Mouse (Mus musculus): ENCODE measurements around the gene Mrps27. TPM values are rescaled to one million over a fixed set of nuclear protein-coding genes. Genes with fewer than 3 reads are reported as not detected.

Mrps27 gene
- total and polyA plus RNA-seq, 3 experiments = 32.6 to 64.8 (median 46.8) TPM

DNA sequence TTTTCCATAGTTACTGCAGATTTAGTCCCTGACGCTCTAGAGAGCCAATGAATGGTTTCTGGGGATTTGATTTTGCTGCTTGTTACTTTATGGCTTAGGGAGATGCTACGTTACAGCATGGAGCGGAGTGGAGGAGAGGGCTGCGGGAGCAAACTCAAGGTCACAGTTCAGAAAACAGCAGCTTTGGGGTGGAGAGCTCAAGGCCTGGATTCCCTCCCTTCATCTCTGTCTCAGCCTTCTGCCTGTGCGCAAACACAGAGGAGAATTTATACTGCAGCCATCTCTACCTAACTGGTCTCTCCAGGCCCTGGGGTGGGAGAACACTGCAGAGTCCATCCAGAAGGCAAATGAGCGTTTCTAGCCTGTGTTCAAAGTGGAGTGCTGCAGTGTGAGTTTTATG is 10.5 kb downstream of the Mrps27 start:
- no peaks in the 10 kb centered on the region for H3K27me3 ChIP-seq (replicated peaks)
- H3K4me3 ChIP-seq (replicated peaks in 1 of 3; ENCODE audit: low read depth in 2 of 3, low read length in 2 of 3, poor library complexity in 1 of 3) = no peak overlapping the region
- TF ChIP-seq ZKSCAN1 (IDR thresholded peaks at IDR 0.05; ENCODE audit: borderline replicate concordance, low read depth, low read length) (no peak), JUN (IDR thresholded peaks at IDR 0.05; ENCODE audit: insufficient read depth, low read depth, low read length) (no peak), CHD1 (IDR thresholded peaks at IDR 0.05; ENCODE audit: low read depth, low read length) (no peak), E2F4 (IDR thresholded peaks at IDR 0.05; ENCODE audit: insufficient replicate concordance, low read depth, low read length) (no peak), NELFE (IDR thresholded peaks at IDR 0.05; ENCODE audit: low read depth, low read length) (no peak)
- peaks cover 22% of the 10 kb centered on the region for H3K79me2 ChIP-seq (replicated peaks; ENCODE audit: control insufficient read depth, extremely low read depth, insufficient read depth, poor library complexity, severe bottlenecking)
- no peak overlapping the region for H3K4me2 ChIP-seq (ENCODE audit: insufficient read depth, low read depth, poor library complexity, severe bottlenecking)
- no peak for DNase-seq (ENCODE audit: extremely low read depth)
- peaks cover 0 to 34% of the 10 kb centered on the region in 2 experiments; a peak in 2 of 4 replicates for H3K4me1 ChIP-seq (ENCODE audit: control insufficient read depth in 1 of 2, insufficient read depth in 2 of 2)
- in situ Hi-C loops (cut with MboI; ENCODE audit: low pct_ligation_motif_present, low pct_unique_long_range_greater_than_20kb, low sequenced_read_pairs) = no loop called here
- H3K27ac ChIP-seq (ENCODE audit: insufficient read depth, low read depth) = no peak overlapping the region
- H3K9me3 ChIP-seq (replicated peaks; ENCODE audit: low read length) = no peaks in the 10 kb centered on the region
- no peak overlapping the region for H3K9ac ChIP-seq (ENCODE audit: insufficient read depth, low read depth)
- dilution Hi-C loops (cut with MboI; ENCODE audit: extremely low pct_ligation_motif_present, extremely low pct_unique_long_range_greater_than_20kb, low sequenced_read_pairs) = no loop called here
- peaks cover 40 to 72% of the 10 kb centered on the region in 2 experiments for H3K36me3 ChIP-seq (replicated peaks in 1 of 2; ENCODE audit: control insufficient read depth in 1 of 2, insufficient read depth in 1 of 2, low read length in 1 of 2)

DNA sequence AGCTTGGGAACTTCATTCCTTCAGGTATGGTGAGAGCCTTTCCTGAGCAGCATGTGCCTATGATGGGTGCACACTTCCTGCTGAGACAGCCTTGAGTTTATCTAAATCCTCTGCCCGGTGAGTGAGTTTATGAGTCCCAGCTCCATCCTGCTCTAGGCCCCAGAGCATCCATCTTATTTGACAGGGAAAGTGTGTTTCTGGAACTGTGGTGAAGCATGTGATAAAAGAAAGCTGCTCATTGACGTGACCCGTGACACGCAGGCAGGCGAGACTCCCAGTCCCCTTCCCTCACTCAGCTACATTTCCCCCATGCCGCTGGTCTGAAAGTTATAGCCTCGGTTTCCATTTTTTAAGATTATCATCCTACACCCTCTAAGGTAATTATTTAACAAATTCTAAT is 11.3 kb downstream of the Mrps27 start:
- no peak for TF ChIP-seq ZNF384 (IDR thresholded peaks at IDR 0.05; ENCODE audit: low read depth, low read length)
- no peak for TF ChIP-seq IRF4 (IDR thresholded peaks at IDR 0.05; ENCODE audit: low read depth, low read length)
- no peak for TF ChIP-seq POLR2AphosphoS2 (IDR thresholded peaks at IDR 0.05; ENCODE audit: low read depth, low read length)
- no peak for TF ChIP-seq ZC3H11A (IDR thresholded peaks at IDR 0.05; ENCODE audit: low read depth, low read length)
- no peak for TF ChIP-seq MXI1 (IDR thresholded peaks at IDR 0.05; ENCODE audit: low read depth, low read length)
- no peak for TF ChIP-seq SMC3 (IDR thresholded peaks at IDR 0.05; ENCODE audit: low read depth, low read length)
- no peak for TF ChIP-seq BHLHE40 (IDR thresholded peaks at IDR 0.05; ENCODE audit: low read depth, low read length)
- TF ChIP-seq USF1 (IDR thresholded peaks at IDR 0.05; ENCODE audit: low read depth, low read length) = no peak
- TF ChIP-seq CHD1 (IDR thresholded peaks at IDR 0.05; ENCODE audit: low read depth, low read length) = no peak
- TF ChIP-seq HCFC1 (IDR thresholded peaks at IDR 0.05; ENCODE audit: low read depth, low read length) = no peak
- no peak for TF ChIP-seq ETS1 (conservative IDR thresholded peaks at IDR 0.05; ENCODE audit: low read depth, low read length)
- no peaks in the 10 kb centered on the region for H3K9me3 ChIP-seq (replicated peaks; ENCODE audit: low read length)
- H3K4me1 ChIP-seq (ENCODE audit: control insufficient read depth in 1 of 2, insufficient read depth in 2 of 2) = peaks cover 0 to 26% of the 10 kb centered on the region in 2 experiments; a peak in 2 of 4 replicates
- no peaks in the 10 kb centered on the region for H3K27me3 ChIP-seq (replicated peaks)
- H3K4me2 ChIP-seq (ENCODE audit: insufficient read depth, low read depth, poor library complexity, severe bottlenecking) = no peak overlapping the region
- peaks cover 22% of the 10 kb centered on the region for H3K79me2 ChIP-seq (replicated peaks; ENCODE audit: control insufficient read depth, extremely low read depth, insufficient read depth, poor library complexity, severe bottlenecking)
- DNase-seq (ENCODE audit: extremely low read depth) = no peak
- H3K36me3 ChIP-seq (replicated peaks in 1 of 2; ENCODE audit: control insufficient read depth in 1 of 2, insufficient read depth in 1 of 2, low read length in 1 of 2) = peaks cover 46 to 79% of the 10 kb centered on the region in 2 experiments
- no peak overlapping the region for H3K27ac ChIP-seq (ENCODE audit: insufficient read depth, low read depth)
- in situ Hi-C loops (cut with MboI; ENCODE audit: low pct_ligation_motif_present, low pct_unique_long_range_greater_than_20kb, low sequenced_read_pairs) = no loop called here
- no peak overlapping the region for H3K9ac ChIP-seq (ENCODE audit: insufficient read depth, low read depth)
- no peak overlapping the region for H3K4me3 ChIP-seq (replicated peaks in 1 of 3; ENCODE audit: low read depth in 2 of 3, low read length in 2 of 3, poor library complexity in 1 of 3)
- dilution Hi-C loops (cut with MboI; ENCODE audit: extremely low pct_ligation_motif_present, extremely low pct_unique_long_range_greater_than_20kb, low sequenced_read_pairs) = no loop called here
